Mouse (Mus musculus) MEL (cell line): ENCODE results near the gene Eid1. TPM values are rescaled to one million over a fixed set of nuclear protein-coding genes. Genes with fewer than 3 reads are reported as not detected.

Experiments
- DNase-seq: peaks from one replicate; pipeline ENCODE4 v3.0.0; 2011; ENCODE audit warnings: low read depth, low spot score
- H3K27ac ChIP-seq: 2 replicates; pipeline ENCODE4 v1.5.1; 2012; ENCODE audit warnings: low read depth, mild to moderate bottlenecking, control low read depth, low read length, moderate library complexity; ENCODE audit not compliant: control insufficient read depth
- H3K27me3 ChIP-seq, 2 experiments: fragments of 150-350 bp in 1 of 2; sonication (generic) in 1 of 2; 2 replicates each; pipeline ENCODE4 v1.6.1; 2012; ENCODE audit warnings: low read length in 2 of 2, mild to moderate bottlenecking in 2 of 2, improper control_type of control experiment in 1 of 2, moderate library complexity in 1 of 2; ENCODE audit not compliant: insufficient read depth in 2 of 2, control insufficient read depth in 1 of 2
- H3K36me3 ChIP-seq, 2 experiments: 2 replicates each; pipeline ENCODE4 v1.6.1; 2012 to 2014; ENCODE audit warnings: low read length in 2 of 2, improper control_type of control experiment in 1 of 2, inconsistent platforms in 1 of 2, mild to moderate bottlenecking in 1 of 2; ENCODE audit not compliant: insufficient read depth in 2 of 2, control insufficient read depth in 1 of 2
- H3K4me1 ChIP-seq, 2 experiments: fragments of 150-350 bp in 1 of 2; sonication (generic) in 1 of 2; 2 replicates each; pipeline ENCODE4 v1.6.1; 2012; ENCODE audit warnings: low read length in 2 of 2, improper control_type of control experiment in 1 of 2, mild to moderate bottlenecking in 1 of 2; ENCODE audit not compliant: insufficient read depth in 2 of 2, control insufficient read depth in 1 of 2
- H3K4me3 ChIP-seq, 2 experiments: fragments of 150-350 bp in 1 of 2; sonication (generic) in 1 of 2; 2 replicates each; pipeline ENCODE4 v1.5.1; 2012; ENCODE audit warnings: low read depth in 2 of 2, low read length in 2 of 2, mild to moderate bottlenecking in 2 of 2, moderate library complexity in 2 of 2, control low read depth in 1 of 2, improper control_type of control experiment in 1 of 2; ENCODE audit not compliant: control insufficient read depth in 1 of 2, insufficient read depth in 1 of 2
- H3K79me2 ChIP-seq: 2 replicates; pipeline ENCODE4 v1.6.1; 2012; ENCODE audit warnings: mild to moderate bottlenecking, low read length, moderate library complexity; ENCODE audit not compliant: control insufficient read depth, poor library complexity, insufficient read depth
- H3K9ac ChIP-seq: 2 replicates; pipeline ENCODE4 v1.6.1; 2012; ENCODE audit warnings: low read depth, mild to moderate bottlenecking, control low read depth, low read length, moderate library complexity; ENCODE audit not compliant: control insufficient read depth, poor library complexity, severe bottlenecking
- H3K9me3 ChIP-seq: fragments of 150-350 bp; sonication (generic); replicated peaks from 2 replicates; pipeline ENCODE4 v1.6.1; 2012; ENCODE audit warnings: mild to moderate bottlenecking, low read length, improper control_type of control experiment, moderate library complexity; ENCODE audit not compliant: insufficient read depth
- CHD2 ChIP-seq: IDR thresholded peaks from 2 replicates; pipeline ENCODE4 v1.6.1; 2011; ENCODE audit warnings: low read length, improper control_type of control experiment
- CTCF ChIP-seq, 3 experiments: IDR thresholded peaks in 2 of 3; conservative IDR thresholded peaks in 1 of 3; 2 replicates each; pipeline ENCODE4 v1.5.1; 2011 to 2012; ENCODE audit warnings: low read length in 3 of 3, low read depth in 2 of 3, mild to moderate bottlenecking in 2 of 3, improper control_type of control experiment in 1 of 3, inconsistent platforms in 1 of 3, mixed read lengths in 1 of 3, moderate library complexity in 1 of 3; ENCODE audit not compliant: control insufficient read depth in 1 of 3, insufficient read depth in 1 of 3, poor library complexity in 1 of 3, severe bottlenecking in 1 of 3
- GABPA ChIP-seq: IDR thresholded peaks from 2 replicates; pipeline ENCODE4 v1.6.1; 2012; ENCODE audit warnings: low read depth, mild to moderate bottlenecking, inconsistent platforms, low read length, improper control_type of control experiment, moderate library complexity
- GATA1 ChIP-seq: IDR thresholded peaks from 2 replicates; pipeline ENCODE4 v1.6.1; 2011; ENCODE audit warnings: low read depth, low read length, improper control_type of control experiment
- JUND ChIP-seq: IDR thresholded peaks from 2 replicates; pipeline ENCODE4 v1.6.1; 2011; ENCODE audit warnings: low read depth, mild to moderate bottlenecking, improper control_type of control experiment, low read length
- KAT2A ChIP-seq: conservative IDR thresholded peaks from 2 replicates; pipeline ENCODE4 v1.6.1; 2012; ENCODE audit warnings: low read depth, low read length, improper control_type of control experiment, inconsistent platforms
- MAX ChIP-seq: IDR thresholded peaks from 2 replicates; pipeline ENCODE4 v1.6.1; 2011; ENCODE audit warnings: low read length, improper control_type of control experiment
- MXI1 ChIP-seq: IDR thresholded peaks from 2 replicates; pipeline ENCODE4 v1.6.1; 2011; ENCODE audit warnings: mild to moderate bottlenecking, low read depth, low read length, improper control_type of control experiment
- MYC ChIP-seq: IDR thresholded peaks from 2 replicates; pipeline ENCODE4 v1.6.1; 2011; ENCODE audit warnings: low read depth, mild to moderate bottlenecking, low read length, improper control_type of control experiment, moderate library complexity
- NRF1 ChIP-seq: IDR thresholded peaks from 2 replicates; pipeline ENCODE4 v1.6.1; 2014; ENCODE audit warnings: low read depth, mild to moderate bottlenecking, inconsistent platforms, low read length, improper control_type of control experiment, moderate library complexity; ENCODE audit not compliant: poor library complexity, insufficient read depth, severe bottlenecking
- POLR2AphosphoS2 ChIP-seq: IDR thresholded peaks from 2 replicates; pipeline ENCODE4 v1.6.1; 2011; ENCODE audit warnings: low read length, improper control_type of control experiment
- POLR2AphosphoS5 ChIP-seq: IDR thresholded peaks from 2 replicates; pipeline ENCODE4 v1.6.1; 2012; ENCODE audit warnings: low read depth, borderline replicate concordance, mild to moderate bottlenecking, inconsistent platforms, low read length, moderate library complexity, mixed read lengths
- TAL1 ChIP-seq: IDR thresholded peaks from 2 replicates; pipeline ENCODE4 v1.6.1; 2012; ENCODE audit warnings: mild to moderate bottlenecking, inconsistent platforms, low read length, moderate library complexity, mixed read lengths
- UBTF ChIP-seq: IDR thresholded peaks from 2 replicates; pipeline ENCODE4 v1.6.1; 2012; ENCODE audit warnings: low read depth, mild to moderate bottlenecking, inconsistent platforms, low read length, improper control_type of control experiment, moderate library complexity, borderline replicate concordance; ENCODE audit not compliant: insufficient read depth
- ZC3H11A ChIP-seq: IDR thresholded peaks from 2 replicates; pipeline ENCODE4 v1.6.1; 2012; ENCODE audit warnings: low read depth, mild to moderate bottlenecking, inconsistent platforms, low read length, improper control_type of control experiment
- ZKSCAN1 ChIP-seq: IDR thresholded peaks from 2 replicates; pipeline ENCODE4 v1.6.1; 2012; ENCODE audit warnings: low read depth, mild to moderate bottlenecking, inconsistent platforms, low read length, improper control_type of control experiment, moderate library complexity
- polyA plus RNA-seq, 2 experiments: library from polyadenylated mRNA; stranded (reverse) in 1 of 2; unstranded in 1 of 2; fragments of >175 nt in 1 of 2; fragments of >200 nt in 1 of 2; gene quantifications; 2 replicates each; pipeline versions ENCODE4 v1.2.1 to v1.2.4; 2012; ENCODE audit warnings: low replicate concordance in 2 of 2, low read depth in 1 of 2; ENCODE audit not compliant: insufficient read length in 2 of 2, insufficient read depth in 1 of 2, missing spikeins in 1 of 2
- total RNA-seq: library from RNA; depleted of rRNA; stranded (reverse); fragments of 300-350 nt; gene quantifications from 2 replicates; pipeline ENCODE4 v1.2.3, GENCODE M21; 2012

Gene Eid1
- total and polyA plus RNA-seq, 3 experiments: 16.4 to 33.9 TPM; not detected in 1

GRCm38 (mm10) chr2:125716599-125716998 lies 43.7 kb downstream of the Eid1 start:
- DNase-seq: no peak
- no peaks in the 10 kb centered on the region for H3K4me1 ChIP-seq
- peaks cover 0 to 3% of the 10 kb centered on the region in 2 experiments; a peak in 3 of 4 replicates for H3K27me3 ChIP-seq
- H3K9ac ChIP-seq: no peak overlapping the region
- H3K27ac ChIP-seq: no peak overlapping the region
- H3K79me2 ChIP-seq: no peaks in the 10 kb centered on the region
- no peaks in the 10 kb centered on the region for H3K36me3 ChIP-seq
- TF ChIP-seq MXI1 (no peak), KAT2A (no peak), MAX (no peak), POLR2AphosphoS5 (no peak)
- no peaks in the 10 kb centered on the region for H3K9me3 ChIP-seq
- no peak overlapping the region for H3K4me3 ChIP-seq

DNA sequence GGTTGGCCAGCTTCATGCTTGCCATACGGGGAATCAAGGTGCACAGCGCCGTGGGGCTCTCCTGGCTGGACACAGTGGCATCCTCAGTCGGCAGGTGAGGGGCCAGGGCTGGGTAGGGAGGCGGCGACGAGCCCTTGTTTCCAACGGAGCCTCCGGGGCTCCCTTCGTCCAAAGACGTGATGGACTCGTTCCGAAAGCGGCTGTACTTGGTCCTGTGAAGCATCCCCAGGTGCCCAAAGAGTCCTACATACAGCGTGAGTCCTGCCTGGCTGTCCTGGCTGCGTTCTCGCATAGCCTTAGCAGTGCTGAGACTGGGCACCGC lies 50.2 kb downstream of the Eid1 start:
- Histone ChIP-seq H3K36me3 (no peaks in the 10 kb centered on the region), H3K27ac (no peak overlapping the region), H3K4me1 (no peaks in the 10 kb centered on the region), H3K79me2 (no peaks in the 10 kb centered on the region), H3K9ac (no peak overlapping the region), H3K9me3 (no peaks in the 10 kb centered on the region), H3K27me3 (peaks cover 3 to 8% of the 10 kb centered on the region in 2 experiments; a peak in 3 of 4 replicates), H3K4me3 (no peak overlapping the region)
- no peak for DNase-seq
- TF ChIP-seq UBTF: no peak
- no peak for TF ChIP-seq POLR2AphosphoS2
- no peak for TF ChIP-seq ZKSCAN1
- TF ChIP-seq GABPA: no peak
- no peak for TF ChIP-seq TAL1
- TF ChIP-seq MYC: no peak
- TF ChIP-seq CTCF (IDR thresholded peaks at IDR 0.05 in 2 of 3, conservative IDR thresholded peaks at IDR 0.05 in 1 of 3; ENCODE audit: control insufficient read depth in 1 of 3, insufficient read depth in 1 of 3, low read depth in 2 of 3, low read length in 3 of 3, poor library complexity in 1 of 3, severe bottlenecking in 1 of 3): no peak

DNA sequence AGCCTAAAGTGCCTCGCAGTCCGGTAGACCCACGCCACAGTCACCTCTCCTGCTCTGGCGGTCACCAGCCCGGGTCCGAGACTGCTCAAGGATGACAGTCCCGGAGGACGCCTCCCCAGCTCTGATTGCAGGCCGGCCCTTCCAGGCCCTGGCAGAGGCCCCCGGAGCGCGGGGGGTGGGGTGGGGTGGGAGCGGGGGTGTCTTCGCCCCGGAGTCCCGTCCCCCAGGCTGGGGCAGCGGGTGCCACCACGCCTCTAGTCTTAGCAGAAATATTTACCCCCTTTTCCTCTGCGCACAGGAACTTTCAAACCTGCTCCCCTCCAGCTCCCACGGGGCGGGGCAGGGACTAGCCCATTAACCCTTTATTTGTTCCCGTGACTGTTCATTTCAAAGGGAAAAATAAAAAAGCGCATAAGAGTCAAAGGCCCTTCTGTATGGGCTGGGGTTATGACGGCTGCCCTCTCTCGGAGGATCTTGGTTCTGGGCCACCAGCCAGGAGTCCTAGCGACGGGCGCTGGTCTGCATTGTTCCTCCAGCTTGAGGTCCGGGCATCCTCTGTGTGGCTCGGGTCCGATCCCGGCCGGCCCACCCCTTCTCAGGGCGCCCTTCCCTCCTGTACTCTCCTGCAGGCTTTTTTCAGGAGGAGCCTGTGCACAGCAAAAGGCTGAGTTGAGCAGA lies 50.7 kb downstream of the Eid1 start:
- no peaks in the 10 kb centered on the region for H3K79me2 ChIP-seq
- H3K27ac ChIP-seq: no peak overlapping the region
- H3K9ac ChIP-seq: no peak overlapping the region
- no peaks in the 10 kb centered on the region for H3K4me1 ChIP-seq
- peaks cover 3 to 8% of the 10 kb centered on the region in 2 experiments; a peak in 3 of 4 replicates for H3K27me3 ChIP-seq
- no peak overlapping the region for H3K4me3 ChIP-seq
- H3K9me3 ChIP-seq: no peaks in the 10 kb centered on the region
- no peaks in the 10 kb centered on the region for H3K36me3 ChIP-seq
- TF ChIP-seq GATA1: no peak
- no peak for TF ChIP-seq NRF1
- no peak for TF ChIP-seq JUND
- no peak for TF ChIP-seq CHD2
- TF ChIP-seq ZC3H11A: no peak
- DNase-seq: peak; percentile 7
